Mouse (Mus musculus): ENCODE data around the gene Otog. TPM values are rescaled to one million over a fixed set of nuclear protein-coding genes. Genes with fewer than 3 reads are reported as not detected.

Otog gene
- polyA plus RNA-seq, 1 experiment from 2014 or later, result not detected

DNA sequence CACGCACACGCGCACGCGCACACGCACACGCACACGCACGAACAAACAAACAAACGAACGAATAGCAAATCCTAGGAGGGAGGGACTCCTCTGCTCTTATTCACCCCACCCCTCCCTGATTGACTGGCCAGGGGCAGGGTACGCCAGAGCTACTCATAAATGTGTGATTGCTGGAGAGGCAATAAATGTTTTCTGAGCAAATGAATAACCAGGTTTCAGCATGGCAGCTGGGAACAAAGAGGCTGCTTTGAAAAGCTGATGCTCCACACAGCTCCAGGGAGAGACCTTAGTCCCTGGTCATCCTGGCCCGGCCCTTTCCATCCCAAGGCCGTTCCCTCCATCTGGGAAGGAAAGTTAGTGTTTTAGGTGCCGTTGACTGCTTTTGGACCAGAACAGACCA lies 4.4 kb upstream of the Otog start:
- DNase-seq (ENCODE audit: low spot score) (peak; percentile 41), ATAC-seq (replicated peaks; ENCODE audit: low FRiP score, low read depth) (0 out of 2 replicates have a peak, but pooled peaks have one; percentile 26)
- no peak for TF ChIP-seq CTCF (IDR thresholded peaks at IDR 0.05; ENCODE audit: low read depth)
- no peaks in the 10 kb centered on the region for H3K9me3 ChIP-seq (replicated peaks; ENCODE audit: low read length)
- H3K4me3 ChIP-seq (replicated peaks; ENCODE audit: low read depth, low read length), result no peak overlapping the region
- no peak overlapping the region for H3K9ac ChIP-seq (ENCODE audit: low read depth, low read length)
- WGBS, result 65% methylated on average over 15 of the region's 15 CpGs
- H3K36me3 ChIP-seq (ENCODE audit: insufficient read depth, low read length), result no peaks in the 10 kb centered on the region
- H3K27ac ChIP-seq, result peak overlapping the region; percentile 79
- H3K4me1 ChIP-seq (replicated peaks; ENCODE audit: insufficient read depth, low read length), result no peaks in the 10 kb centered on the region
- peak overlapping the region; percentile 48 for H3K4me2 ChIP-seq (ENCODE audit: low read length)
- no peaks in the 10 kb centered on the region for H3K27me3 ChIP-seq (ENCODE audit: insufficient read depth, low read length)

DNA sequence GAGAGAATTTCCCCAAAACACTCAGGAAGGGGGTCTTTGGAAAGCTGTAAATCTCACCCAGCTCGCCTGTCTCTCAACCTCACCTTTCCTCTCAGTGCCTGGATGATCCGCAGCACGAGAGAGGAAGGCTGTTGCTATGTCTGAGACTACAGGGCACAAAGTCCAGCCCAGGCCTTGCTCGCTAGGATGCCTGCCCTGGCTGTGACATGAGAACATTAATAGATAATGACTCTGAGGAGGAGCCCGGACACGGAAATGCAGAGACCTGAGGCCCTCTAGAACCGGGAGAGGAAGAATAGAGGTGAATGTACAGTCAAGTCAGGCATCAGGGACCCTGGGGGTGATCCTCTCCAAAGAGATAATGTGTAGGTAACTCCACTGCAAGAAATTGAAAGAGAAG lies 3.6 kb upstream of the Otog start:
- TF ChIP-seq CTCF (IDR thresholded peaks at IDR 0.05; ENCODE audit: low read depth), result no peak
- ATAC-seq (replicated peaks; ENCODE audit: low FRiP score, low read depth), result peak; percentile 80

DNA sequence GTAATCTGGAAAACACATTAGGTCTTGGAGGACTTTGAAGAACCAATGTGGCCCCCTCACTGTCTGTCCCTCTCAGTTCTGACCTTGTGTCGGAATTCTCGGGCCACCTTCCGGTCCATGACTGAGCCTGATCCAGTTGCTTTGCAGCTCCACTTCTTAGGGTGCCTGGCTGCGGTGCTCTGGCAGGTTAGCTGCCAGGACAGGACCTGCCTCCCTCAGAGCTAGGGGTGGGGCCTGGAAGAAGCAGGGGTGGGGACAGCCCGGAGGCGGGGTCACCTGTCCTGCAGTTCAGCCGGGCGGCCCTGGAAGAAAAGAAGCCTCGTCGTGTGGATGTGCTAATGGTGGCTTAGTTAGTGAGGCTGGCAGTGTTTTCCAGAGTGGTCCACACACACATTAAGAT lies 2.4 kb upstream of the Otog start, which contains the start of gene Ush1c:
Ush1c (minus strand) TSS at position 158 of the 400 bp plus-strand sequence.
- Histone ChIP-seq H3K9me3 (replicated peaks; ENCODE audit: low read length) (no peaks in the 10 kb centered on the region), H3K36me3 (ENCODE audit: insufficient read depth, low read length) (no peaks in the 10 kb centered on the region), H3K4me1 (replicated peaks; ENCODE audit: insufficient read depth, low read length) (no peaks in the 10 kb centered on the region), H3K27ac (peak within 1 kb of the TSS; percentile 79), H3K4me2 (ENCODE audit: low read length) (peak within 1 kb of the TSS; percentile 48), H3K4me3 (replicated peaks; ENCODE audit: low read depth, low read length) (peak within 1 kb of the TSS; percentile 22), H3K9ac (ENCODE audit: low read depth, low read length) (peak within 1 kb of the TSS; percentile 45), H3K27me3 (ENCODE audit: insufficient read depth, low read length) (no peaks in the 10 kb centered on the region)
- ATAC-seq (replicated peaks; ENCODE audit: low FRiP score, low read depth), result peak; percentile 86
- no peak for TF ChIP-seq CTCF (IDR thresholded peaks at IDR 0.05; ENCODE audit: low read depth)
- DNase-seq (ENCODE audit: low spot score), result peak; percentile 53
- WGBS, result 14% methylated on average over 10 of the region's 10 CpGs

More for the DNA sequence above, 3.6 kb upstream of the Otog start:
- peak overlapping the region; percentile 48 for H3K4me2 ChIP-seq (ENCODE audit: low read length)
- 0 out of 2 replicates have a peak overlapping the region, but pooled peaks have one; percentile 45 for H3K9ac ChIP-seq (ENCODE audit: low read depth, low read length)
- no peak overlapping the region; the same call in 1 of the 2 replicates for H3K4me3 ChIP-seq (replicated peaks; ENCODE audit: low read depth, low read length)
- H3K27ac ChIP-seq, result peak overlapping the region; percentile 79
- DNase-seq (ENCODE audit: low spot score), result peak; percentile 39
- H3K4me1 ChIP-seq (replicated peaks; ENCODE audit: insufficient read depth, low read length), result no peaks in the 10 kb centered on the region
- no peaks in the 10 kb centered on the region for H3K27me3 ChIP-seq (ENCODE audit: insufficient read depth, low read length)
- H3K9me3 ChIP-seq (replicated peaks; ENCODE audit: low read length), result no peaks in the 10 kb centered on the region
- 39% methylated on average over 7 of the region's 7 CpGs for WGBS
- no peaks in the 10 kb centered on the region for H3K36me3 ChIP-seq (ENCODE audit: insufficient read depth, low read length)

DNA sequence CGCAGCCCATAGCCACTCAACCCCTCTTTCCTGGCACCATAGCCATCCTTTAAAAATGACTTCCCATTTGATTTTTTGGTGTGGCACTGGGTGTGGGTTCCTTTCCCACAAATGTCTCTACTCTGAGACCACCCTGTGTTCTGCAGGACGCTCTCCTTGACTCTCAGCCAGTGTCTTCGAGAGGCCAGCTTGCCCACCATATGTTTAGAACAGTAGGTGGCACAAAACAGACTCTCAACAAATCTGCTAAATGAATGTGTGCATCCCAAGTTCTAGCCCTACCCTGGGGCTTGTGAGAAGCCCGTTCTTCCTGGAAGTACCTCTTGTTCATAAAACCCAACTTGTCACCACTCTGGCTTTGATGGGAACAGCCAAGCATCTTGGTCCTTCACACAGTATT lies 696 bp upstream of the Otog start:
- no peak for TF ChIP-seq CTCF (IDR thresholded peaks at IDR 0.05; ENCODE audit: low read depth)
- ATAC-seq (replicated peaks; ENCODE audit: low FRiP score, low read depth), result no peak
- Histone ChIP-seq H3K4me1 (replicated peaks; ENCODE audit: insufficient read depth, low read length) (no peaks in the 10 kb centered on the region), H3K36me3 (ENCODE audit: insufficient read depth, low read length) (no peaks in the 10 kb centered on the region), H3K4me2 (ENCODE audit: low read length) (no peak overlapping the region), H3K27me3 (ENCODE audit: insufficient read depth, low read length) (no peaks in the 10 kb centered on the region), H3K9ac (ENCODE audit: low read depth, low read length) (no peak overlapping the region), H3K27ac (no peak overlapping the region), H3K9me3 (replicated peaks; ENCODE audit: low read length) (no peaks in the 10 kb centered on the region), H3K4me3 (replicated peaks; ENCODE audit: low read depth, low read length) (no peak overlapping the region)
- DNase-seq (ENCODE audit: low spot score), result no peak
- 83% methylated on average over 4 of the region's 4 CpGs for WGBS

DNA sequence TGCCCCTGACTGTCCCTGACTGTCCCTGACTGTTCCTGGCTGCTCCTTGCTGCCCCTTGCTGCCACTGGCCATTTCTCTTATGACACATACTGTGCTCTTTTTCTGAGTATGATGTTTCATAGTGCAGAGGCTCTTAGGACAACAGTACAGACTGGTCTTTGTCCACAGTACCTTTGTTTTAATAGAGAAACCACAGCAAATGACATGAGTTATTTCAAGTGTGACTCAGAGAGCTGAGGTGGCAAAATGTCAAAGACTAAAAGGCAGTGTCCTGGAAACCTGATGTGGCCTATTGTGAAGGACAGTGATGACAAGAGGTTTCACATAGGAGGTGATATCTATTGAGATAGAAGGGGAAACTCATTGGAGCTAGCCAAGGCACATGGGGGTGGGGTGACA lies 6.1 kb downstream of the Otog start:
- no peak for TF ChIP-seq CTCF (IDR thresholded peaks at IDR 0.05; ENCODE audit: low read depth)
- no peak overlapping the region for H3K9ac ChIP-seq (ENCODE audit: low read depth, low read length)
- DNase-seq (ENCODE audit: low spot score), result no peak
- no peaks in the 10 kb centered on the region for H3K9me3 ChIP-seq (replicated peaks; ENCODE audit: low read length)
- ATAC-seq (replicated peaks; ENCODE audit: low FRiP score, low read depth), result no peak
- H3K4me2 ChIP-seq (ENCODE audit: low read length), result no peak overlapping the region
- no peaks in the 10 kb centered on the region for H3K4me1 ChIP-seq (replicated peaks; ENCODE audit: insufficient read depth, low read length)
- H3K27ac ChIP-seq, result no peak overlapping the region
- H3K4me3 ChIP-seq (replicated peaks; ENCODE audit: low read depth, low read length), result no peak overlapping the region
- H3K36me3 ChIP-seq (ENCODE audit: insufficient read depth, low read length), result no peaks in the 10 kb centered on the region
- H3K27me3 ChIP-seq (ENCODE audit: insufficient read depth, low read length), result no peaks in the 10 kb centered on the region

DNA sequence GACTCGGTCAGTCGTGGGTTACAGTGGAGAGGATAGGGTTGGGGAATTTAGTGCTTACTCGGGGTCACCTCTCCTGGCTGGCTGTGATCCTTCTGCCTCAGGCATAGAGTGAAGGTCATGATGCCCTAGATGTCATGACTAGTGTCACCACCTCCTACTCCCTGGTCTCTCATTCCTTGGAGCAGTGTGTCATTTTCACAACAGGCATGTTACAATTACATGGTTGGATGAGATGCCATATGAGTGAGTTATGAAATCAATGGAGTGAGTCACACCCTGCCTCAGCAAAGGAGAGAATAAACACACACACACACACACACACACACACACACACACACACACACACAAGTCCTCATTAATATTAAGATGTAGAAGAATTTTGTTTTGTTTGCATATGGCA lies 6.8 kb downstream of the Otog start:
- 77% methylated on average over 3 of the region's 3 CpGs for WGBS
- Histone ChIP-seq H3K27ac (no peak overlapping the region), H3K4me3 (replicated peaks; ENCODE audit: low read depth, low read length) (no peak overlapping the region), H3K4me2 (ENCODE audit: low read length) (no peak overlapping the region), H3K9ac (ENCODE audit: low read depth, low read length) (no peak overlapping the region), H3K9me3 (replicated peaks; ENCODE audit: low read length) (no peaks in the 10 kb centered on the region), H3K36me3 (ENCODE audit: insufficient read depth, low read length) (no peaks in the 10 kb centered on the region), H3K27me3 (ENCODE audit: insufficient read depth, low read length) (no peaks in the 10 kb centered on the region), H3K4me1 (replicated peaks; ENCODE audit: insufficient read depth, low read length) (no peaks in the 10 kb centered on the region)
- ATAC-seq (replicated peaks; ENCODE audit: low FRiP score, low read depth) (no peak), DNase-seq (ENCODE audit: low spot score) (no peak)
- no peak for TF ChIP-seq CTCF (IDR thresholded peaks at IDR 0.05; ENCODE audit: low read depth)

DNA sequence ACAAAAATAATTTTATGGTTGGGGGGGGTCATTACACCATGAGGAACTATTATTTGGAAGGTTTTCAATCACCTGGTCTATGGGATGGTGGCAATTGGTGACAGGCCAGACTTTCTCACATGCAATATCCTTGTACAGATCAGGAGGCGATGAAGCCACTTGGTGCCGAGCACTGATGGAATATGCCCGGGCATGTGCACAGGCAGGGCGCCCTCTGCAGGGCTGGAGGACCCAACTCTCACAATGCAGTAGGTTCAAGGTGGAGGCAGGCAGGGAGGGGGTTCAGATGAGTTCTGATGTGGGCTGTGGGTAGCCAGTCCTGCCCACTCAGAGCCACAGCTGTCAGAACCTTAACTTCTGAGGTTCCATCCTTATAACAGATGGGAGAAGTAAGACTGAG lies 11.1 kb downstream of the Otog start:
- no peak overlapping the region for H3K9ac ChIP-seq (ENCODE audit: low read depth, low read length)
- H3K27me3 ChIP-seq (ENCODE audit: insufficient read depth, low read length), result no peaks in the 10 kb centered on the region
- no peak for ATAC-seq (replicated peaks; ENCODE audit: low FRiP score, low read depth)
- H3K4me1 ChIP-seq (replicated peaks; ENCODE audit: insufficient read depth, low read length), result no peaks in the 10 kb centered on the region
- no peak for DNase-seq (ENCODE audit: low spot score)
- no peaks in the 10 kb centered on the region for H3K36me3 ChIP-seq (ENCODE audit: insufficient read depth, low read length)
- H3K27ac ChIP-seq, result no peak overlapping the region
- no peak overlapping the region for H3K4me3 ChIP-seq (replicated peaks; ENCODE audit: low read depth, low read length)
- no peak overlapping the region for H3K4me2 ChIP-seq (ENCODE audit: low read length)
- H3K9me3 ChIP-seq (replicated peaks; ENCODE audit: low read length), result no peaks in the 10 kb centered on the region
- peak; percentile 32; the same call in 1 of the 2 replicates for TF ChIP-seq CTCF (IDR thresholded peaks at IDR 0.05; ENCODE audit: low read depth)
- WGBS, result 84% methylated on average over 4 of the region's 4 CpGs
